Mouse (Mus musculus): ENCODE measurements around the gene Gm3012.
"Not testable (repeated sequence)": the region's sequence is repeated elsewhere in the genome, so short reads cannot be mapped to it uniquely, and the experiment has no call there.

Gene Gm3012

GRCm38 (mm10) chr14:3634212-3634611 lies at the start of gene Gm3012:
Gm3012 (plus strand) TSS chr14:3634512.
- not testable (repeated sequence) for DNase-seq

GRCm38 (mm10) chr14:3651730-3652129 lies 17.4 kb downstream of the Gm3012 start, which contains the start of gene Gm3020:
Gm3020 (plus strand) TSS chr14:3652030.
- DNase-seq: not testable (repeated sequence)

GRCm38 (mm10) chr14:3688483-3688882 lies 54.2 kb downstream of the Gm3012 start, which contains the start of gene Gm3043:
Gm3043 (plus strand) TSS chr14:3688783.
- DNase-seq: not testable (repeated sequence)

All from cerebellum, postnatal 14 days (tissue).